Mouse (Mus musculus) neural tube, embryonic 10.5 days (tissue): Measurements from ENCODE around the gene 4930523C07Rik.

Experiments
- DNase-seq: peaks from one replicate; pipeline ENCODE4 v3.0.0-alpha.2; 2017; ENCODE audit warnings: low spot score; ENCODE audit errors: extremely low spot score

4930523C07Rik gene

GRCm38 (mm10) chr1:160099659-160100302 is 55.6 kb downstream of the 4930523C07Rik start:
- DNase-seq, result no peak

- DNase-seq, result no peak
These were observed 56.8 kb downstream of the 4930523C07Rik start for GRCm38 (mm10) chr1:160100996-160101395.

GRCm38 (mm10) chr1:160105426-160105825 is 61.2 kb downstream of the 4930523C07Rik start:
- DNase-seq, result no peak

- DNase-seq, result no peak
These were observed 64.4 kb downstream of the 4930523C07Rik start for GRCm38 (mm10) chr1:160108604-160109003.

GRCm38 (mm10) chr1:160123957-160124356 is 79.8 kb downstream of the 4930523C07Rik start:
- DNase-seq, result no peak
